Mouse (Mus musculus) midbrain, embryonic 14.5 days (tissue): ENCODE measurements at regions not wholly inside any gene's neighbourhood (a gene's known extent, or its start where the extent isn't known, plus 50 kb on each side); places are given as distances from the start of the nearest gene placed in this dataset.
A peak's percentile ranks its signal among the peaks of the same experiment; 100 is the strongest.

ENCODE experiments used
- ATAC-seq: fragments of 200-750 bp; cut with Nextera tagmentation; 2 replicates; pipeline ENCODE4 v1.8.0; 2017; ENCODE audit warnings: moderate number of reproducible peaks, moderate library complexity; ENCODE audit not compliant: low FRiP score, low TSS enrichment
- DNase-seq: peaks from one replicate; pipeline ENCODE4 v3.0.0-alpha.2; 2015
- H3K27ac ChIP-seq: fragments of 300-500 bp; sonication (generic); replicated peaks from 2 replicates; pipeline ENCODE4 v1.5.1; 2014; ENCODE audit warnings: mild to moderate bottlenecking, low read depth, low read length, moderate library complexity
- H3K27me3 ChIP-seq: fragments of 300-500 bp; sonication (generic); 2 replicates; pipeline ENCODE4 v1.6.1; 2014; ENCODE audit warnings: low read length, control low read depth, mixed read lengths; ENCODE audit not compliant: control insufficient read depth, insufficient read depth
- H3K36me3 ChIP-seq: fragments of 300-500 bp; sonication (generic); 2 replicates; pipeline ENCODE4 v1.6.1; 2014; ENCODE audit warnings: low read length, control low read depth; ENCODE audit not compliant: control insufficient read depth, insufficient read depth
- H3K4me1 ChIP-seq: fragments of 300-500 bp; sonication (generic); 2 replicates; pipeline ENCODE4 v1.6.1; 2014; ENCODE audit warnings: mild to moderate bottlenecking, antibody characterized with exemption, low read length, control low read depth; ENCODE audit not compliant: control insufficient read depth, insufficient read depth
- H3K4me2 ChIP-seq: fragments of 300-500 bp; sonication (generic); 2 replicates; pipeline ENCODE4 v1.6.1; 2014; ENCODE audit warnings: mild to moderate bottlenecking, low read length, moderate library complexity
- H3K4me3 ChIP-seq: fragments of 300-500 bp; sonication (generic); replicated peaks from 2 replicates; pipeline ENCODE4 v1.5.1; 2014; ENCODE audit warnings: low read depth, low read length
- H3K9ac ChIP-seq: fragments of 300-500 bp; sonication (generic); replicated peaks from 2 replicates; pipeline ENCODE4 v1.6.1; 2014; ENCODE audit warnings: mild to moderate bottlenecking, low read length, moderate library complexity
- H3K9me3 ChIP-seq: fragments of 300-500 bp; sonication (generic); 2 replicates; pipeline ENCODE4 v1.6.1; 2016; ENCODE audit warnings: low read length, control low read depth, mixed read lengths; ENCODE audit not compliant: control insufficient read depth
- WGBS: fragments of 180-500 bp; shearing (Covaris S2); extraction: QIAGEN DNeasy Blood & Tissue Kit; methylation state at CpG from one replicate; pipeline ENCODE4 v1.1.7; 2014; 5-methylcytosine and 5-hydroxymethylcytosine counted together

- no peak overlapping the region for H3K9ac ChIP-seq
- H3K4me1 ChIP-seq = no peaks in the 10 kb centered on the region
- H3K27ac ChIP-seq = no peak overlapping the region
- H3K4me2 ChIP-seq = no peak overlapping the region
- ATAC-seq (no peak), DNase-seq (peak; percentile 48)
- H3K9me3 ChIP-seq = no peaks in the 10 kb centered on the region
- H3K4me3 ChIP-seq = no peak overlapping the region
- no peaks in the 10 kb centered on the region for H3K36me3 ChIP-seq
- H3K27me3 ChIP-seq = no peaks in the 10 kb centered on the region
- 67% methylated on average over 2 of the region's 2 CpGs for WGBS
Observed at GRCm38 (mm10) chr3:77369365-77369764, 1295.3 kb downstream of the Fstl5 start.
